Mouse (Mus musculus) forelimb bud, embryonic 11.5 days (tissue): ENCODE measurements around the gene Prg2.

Source experiments
- DNase-seq: peaks from one replicate; pipeline ENCODE4 v3.0.0-alpha.2; 2012; ENCODE audit warnings: low read depth, low spot score

Gene Prg2

GRCm38 (mm10) chr2:85029897-85030296 is 49.6 kb downstream of the Prg2 start:
- DNase-seq, result no peak

GRCm38 (mm10) chr2:85030989-85031388 is 50.7 kb downstream of the Prg2 start:
- DNase-seq, result no peak

- no peak for DNase-seq
These were observed 52.9 kb downstream of the Prg2 start for GRCm38 (mm10) chr2:85033121-85033520.
